Mouse (Mus musculus) ES-E14 (cell line): ENCODE data around the gene Dnmbp. TPM values are rescaled to one million over a fixed set of nuclear protein-coding genes. Genes with fewer than 3 reads are reported as not detected.

Experiments used
- DNase-seq: peaks from one replicate; pipeline ENCODE4 v3.0.0-alpha.2; 2013; ENCODE audit warnings: low read depth, low spot score
- H3K27ac ChIP-seq: 2 replicates; pipeline ENCODE4 v1.5.1; 2012; ENCODE audit warnings: low read depth, mild to moderate bottlenecking, low read length, moderate library complexity, mixed read lengths; ENCODE audit not compliant: poor library complexity, insufficient read depth, severe bottlenecking
- H3K36me3 ChIP-seq: 2 replicates; pipeline ENCODE4 v1.6.1; 2012; ENCODE audit warnings: mild to moderate bottlenecking, low read length, moderate library complexity, mixed read lengths; ENCODE audit not compliant: control insufficient read depth, poor library complexity, insufficient read depth, severe bottlenecking
- H3K4me1 ChIP-seq, 2 experiments: fragments of 150-350 bp in 1 of 2; sonication (generic) in 1 of 2; 2 replicates each; pipeline ENCODE4 v1.6.1; 2012; ENCODE audit warnings: low read length in 2 of 2, mild to moderate bottlenecking in 1 of 2, mixed read lengths in 1 of 2; ENCODE audit not compliant: control insufficient read depth in 2 of 2, insufficient read depth in 2 of 2, poor library complexity in 1 of 2
- H3K4me3 ChIP-seq, 2 experiments: fragments of 150-350 bp in 1 of 2; sonication (generic) in 1 of 2; 2 replicates each; pipeline ENCODE4 v1.5.1; 2012; ENCODE audit warnings: low read length in 2 of 2, low read depth in 1 of 2, mild to moderate bottlenecking in 1 of 2, mixed read lengths in 1 of 2; ENCODE audit not compliant: insufficient read depth in 1 of 2, poor library complexity in 1 of 2, severe bottlenecking in 1 of 2
- H3K9ac ChIP-seq: 2 replicates; pipeline ENCODE4 v1.6.1; 2012; ENCODE audit warnings: low read depth, mild to moderate bottlenecking, low read length, mixed read lengths; ENCODE audit not compliant: poor library complexity, insufficient read depth, severe bottlenecking
- H3K9me3 ChIP-seq: fragments of 150-350 bp; sonication (generic); 2 replicates; pipeline ENCODE4 v1.6.1; 2012; ENCODE audit warnings: low read depth, mild to moderate bottlenecking, low read length; ENCODE audit not compliant: control insufficient read depth, insufficient read depth
- CHD2 ChIP-seq: IDR thresholded peaks from 2 replicates; pipeline ENCODE4 v1.6.1; 2014; ENCODE audit warnings: mild to moderate bottlenecking, low read depth, low read length, inconsistent platforms
- HCFC1 ChIP-seq: IDR thresholded peaks from 2 replicates; pipeline ENCODE4 v1.6.1; 2012; ENCODE audit warnings: low read length, inconsistent platforms, borderline replicate concordance; ENCODE audit not compliant: insufficient read depth
- MAFK ChIP-seq: IDR thresholded peaks from 2 replicates; pipeline ENCODE4 v1.6.1; 2014; ENCODE audit warnings: mild to moderate bottlenecking, low read depth, low read length, inconsistent platforms; ENCODE audit not compliant: insufficient read depth
- ZC3H11A ChIP-seq: IDR thresholded peaks from 2 replicates; pipeline ENCODE4 v1.6.1; 2012; ENCODE audit warnings: low read depth, mild to moderate bottlenecking, inconsistent platforms, low read length, borderline replicate concordance
- ZNF384 ChIP-seq: IDR thresholded peaks from 2 replicates; pipeline ENCODE4 v1.6.1; 2012; ENCODE audit warnings: low read depth, low read length, inconsistent platforms
- in situ Hi-C, 2 experiments: fragments of 600-800 bp; cut with MboI; formaldehyde crosslinking; loops; one replicate each; pipeline ENCODE4 v1.15.1; 2025; ENCODE audit warnings: low sequenced_read_pairs in 2 of 2, inconsistent platforms in 1 of 2; ENCODE audit not compliant: unreplicated experiment in 2 of 2
- total RNA-seq: library from RNA; depleted of rRNA; stranded (reverse); fragments of 300-350 nt; gene quantifications from 2 replicates; pipeline ENCODE4 v1.2.3, GENCODE M21; 2012

Dnmbp gene
- total RNA-seq, 1 experiment = 11.5 TPM

- DNase-seq = no peak
- Histone ChIP-seq H3K36me3 (no peaks in the 10 kb centered on the region), H3K9me3 (no peaks in the 10 kb centered on the region), H3K9ac (no peak overlapping the region), H3K4me1 (0 out of 4 replicates have a peak, but pooled peaks cover 0 to 2% of the 10 kb centered on the region in 2 experiments), H3K4me3 (no peak overlapping the region), H3K27ac (no peak overlapping the region)
- no peak for TF ChIP-seq ZNF384
- TF ChIP-seq HCFC1 = no peak
- no peak for TF ChIP-seq ZC3H11A
- no peak for TF ChIP-seq CHD2
- no peak for TF ChIP-seq MAFK
- in situ Hi-C loops = loop anchor here in 1 of 2 experiments (10.0 kb wide), 1 partner anchor 134 kb away; no protein-coding TSS in a partner anchor
Measured at GRCm38 (mm10) chr19:43968436-43969026, 28.5 kb upstream of the Dnmbp start.

GRCm38 (mm10) chr19:43966481-43966880 is 26.5 kb upstream of the Dnmbp start:
- Histone ChIP-seq H3K36me3 (no peaks in the 10 kb centered on the region), H3K9ac (no peak overlapping the region), H3K4me1 (0 out of 4 replicates have a peak, but pooled peaks cover 0 to under 1% of the 10 kb centered on the region in 2 experiments), H3K27ac (no peak overlapping the region), H3K9me3 (no peaks in the 10 kb centered on the region), H3K4me3 (no peak overlapping the region)
- no peak for TF ChIP-seq ZC3H11A
- no peak for TF ChIP-seq MAFK
- no peak for TF ChIP-seq CHD2
- no peak for TF ChIP-seq HCFC1
- DNase-seq = no peak
- in situ Hi-C loops = loop anchor here in 1 of 2 experiments (10.0 kb wide), 1 partner anchor 132 kb away; no protein-coding TSS in a partner anchor

- TF ChIP-seq CHD2 (no peak), HCFC1 (no peak), ZNF384 (no peak), ZC3H11A (no peak), MAFK (no peak)
- Histone ChIP-seq H3K9me3 (no peaks in the 10 kb centered on the region), H3K36me3 (no peaks in the 10 kb centered on the region), H3K9ac (no peak overlapping the region), H3K4me1 (no peaks in the 10 kb centered on the region), H3K27ac (no peak overlapping the region), H3K4me3 (no peak overlapping the region)
- no peak for DNase-seq
- in situ Hi-C loops = loop anchor here in 1 of 2 experiments (10.0 kb wide), 1 partner anchor 131 kb away; no protein-coding TSS in a partner anchor
Measured at GRCm38 (mm10) chr19:43965496-43966085, 25.6 kb upstream of the Dnmbp start.

- no peak for DNase-seq
- no peaks in the 10 kb centered on the region for H3K36me3 ChIP-seq
- no peak overlapping the region for H3K4me3 ChIP-seq
- no peaks in the 10 kb centered on the region for H3K4me1 ChIP-seq
- H3K9ac ChIP-seq = no peak overlapping the region
- no peaks in the 10 kb centered on the region for H3K9me3 ChIP-seq
- H3K27ac ChIP-seq = no peak overlapping the region
- no peak for TF ChIP-seq HCFC1
- TF ChIP-seq CHD2 = no peak
- TF ChIP-seq ZNF384 = no peak
- TF ChIP-seq ZC3H11A = no peak
- no peak for TF ChIP-seq MAFK
- in situ Hi-C loops = loop anchor here in 1 of 2 experiments (10.0 kb wide), 1 partner anchor 128 kb away; no protein-coding TSS in a partner anchor
Measured at GRCm38 (mm10) chr19:43962795-43963194, 22.8 kb upstream of the Dnmbp start.
